Mouse (Mus musculus): ENCODE results near the gene Clcf1. TPM values are rescaled to one million over a fixed set of nuclear protein-coding genes. Genes with fewer than 3 reads are reported as not detected.

Gene Clcf1
- polyA plus RNA-seq, 1 experiment: 4.5 TPM

GRCm38 (mm10) chr19:4192251-4192985 lies 21.6 kb upstream of the Clcf1 start:
- DNase-seq (ENCODE audit: extremely low spot score in 1 of 2, low spot score in 1 of 2): no peak

GRCm38 (mm10) chr19:4193129-4193528 lies 20.9 kb upstream of the Clcf1 start:
- no peak for DNase-seq (ENCODE audit: extremely low spot score in 1 of 2, low spot score in 1 of 2)

- no peak for DNase-seq (ENCODE audit: extremely low spot score in 1 of 2, low spot score in 1 of 2)
Measured at GRCm38 (mm10) chr19:4194021-4194724, 19.9 kb upstream of the Clcf1 start.

GRCm38 (mm10) chr19:4194776-4195650 lies 19.0 kb upstream of the Clcf1 start:
- DNase-seq (ENCODE audit: extremely low spot score in 1 of 2, low spot score in 1 of 2): no peak

- DNase-seq (ENCODE audit: extremely low spot score in 1 of 2, low spot score in 1 of 2): no peak
Measured at GRCm38 (mm10) chr19:4196048-4196447, 18.0 kb upstream of the Clcf1 start.

GRCm38 (mm10) chr19:4196548-4196947 lies 17.5 kb upstream of the Clcf1 start:
- no peak for DNase-seq (ENCODE audit: extremely low spot score in 1 of 2, low spot score in 1 of 2)

- DNase-seq (ENCODE audit: extremely low spot score in 1 of 2, low spot score in 1 of 2): no peak
Measured at GRCm38 (mm10) chr19:4197180-4197579, 16.9 kb upstream of the Clcf1 start.

- peak; percentile 92 to 98 for DNase-seq (ENCODE audit: extremely low spot score in 1 of 2, low spot score in 1 of 2)
Measured at GRCm38 (mm10) chr19:4201291-4201909, 12.6 kb upstream of the Clcf1 start, which contains the start of gene Rad9a. Gene Rad9a (minus strand): TSS chr19:4201662.

- DNase-seq (ENCODE audit: extremely low spot score in 1 of 2, low spot score in 1 of 2): no peak
Measured at GRCm38 (mm10) chr19:4202149-4202548, 11.9 kb upstream of the Clcf1 start.

GRCm38 (mm10) chr19:4203148-4203547 lies 10.9 kb upstream of the Clcf1 start:
- DNase-seq (ENCODE audit: extremely low spot score in 1 of 2, low spot score in 1 of 2): no peak

GRCm38 (mm10) chr19:4203604-4204326 lies 10.3 kb upstream of the Clcf1 start:
- DNase-seq (ENCODE audit: extremely low spot score in 1 of 2, low spot score in 1 of 2): peak in 1 of 2 experiments; percentile 49

- DNase-seq (ENCODE audit: extremely low spot score in 1 of 2, low spot score in 1 of 2): no peak
Measured at GRCm38 (mm10) chr19:4204889-4205288, 9.1 kb upstream of the Clcf1 start.

GRCm38 (mm10) chr19:4206971-4207370 lies 7.1 kb upstream of the Clcf1 start:
- DNase-seq (ENCODE audit: extremely low spot score in 1 of 2, low spot score in 1 of 2): peak in 1 of 2 experiments; percentile 75

GRCm38 (mm10) chr19:4208563-4208962 lies 5.5 kb upstream of the Clcf1 start:
- no peak for DNase-seq (ENCODE audit: extremely low spot score in 1 of 2, low spot score in 1 of 2)

- no peak for DNase-seq (ENCODE audit: extremely low spot score in 1 of 2, low spot score in 1 of 2)
Measured at GRCm38 (mm10) chr19:4211891-4212588, 2.0 kb upstream of the Clcf1 start.

GRCm38 (mm10) chr19:4213524-4213974 lies 489 bp upstream of the Clcf1 start:
- DNase-seq (ENCODE audit: extremely low spot score in 1 of 2, low spot score in 1 of 2): no peak

- no peak for DNase-seq (ENCODE audit: extremely low spot score in 1 of 2, low spot score in 1 of 2)
Measured at GRCm38 (mm10) chr19:4214771-4215450, 873 bp downstream of the Clcf1 start.

- DNase-seq (ENCODE audit: extremely low spot score in 1 of 2, low spot score in 1 of 2): no peak
Measured at GRCm38 (mm10) chr19:4215451-4215840, 1.4 kb downstream of the Clcf1 start.
